Mouse (Mus musculus): ENCODE data around the gene Evi5.

GRCm38 (mm10) chr5:107727007-107727402, 147.9 kb downstream of the Evi5 start:
- no peak for TF ChIP-seq POLR2A (IDR thresholded peaks at IDR 0.05; ENCODE audit: low read depth, low read length)
- no peak for TF ChIP-seq CTCF (IDR thresholded peaks at IDR 0.05; ENCODE audit: extremely low read depth, insufficient read depth, insufficient read length, insufficient replicate concordance)
